ENCODE assay signal across 10 mouse cellular contexts in genomic region chr10:94595705-94596104, GRCm38 (mm10).
DNase-seq lines count a peak whose midpoint lies in the region; TF ChIP-seq lines count a peak whose summit lies in the region.
"Had no signal": no experiment of that assay in that cellular context is flagged by ENCODE, and none has a peak within 500 bp of the region (broad histone marks: within the 10 kb centered on the region; RNA-seq: fewer than 3 reads in every experiment).

No protein-coding gene starts in this region.

- H3K27ac ChIP-seq in cerebellum, adult 2 months (ENCODE audit: insufficient read depth, low read length): no peak overlapping the region
- H3K27ac ChIP-seq in layer of hippocampus, adult 2 months: peak overlapping the region; percentile 46; the same call in 1 of the 2 replicates
- H3K27ac ChIP-seq: embryonic facial prominence, embryonic 12.5 days; liver, embryonic 12.5 days had no signal

- 40% methylated on average over 9 of the region's 9 CpGs for WGBS in cerebellum, adult 2 months

- H3K4me3 ChIP-seq in cerebellum, adult 2 months (replicated peaks; ENCODE audit: insufficient read depth, low read depth, low read length): no peak overlapping the region
- H3K4me3 ChIP-seq in layer of hippocampus, adult 2 months: no peak overlapping the region
- H3K4me3 ChIP-seq: embryonic facial prominence, embryonic 12.5 days; liver, embryonic 12.5 days had no signal

- TF ChIP-seq POLR2A in cerebellum, adult 2 months (IDR thresholded peaks at IDR 0.05; ENCODE audit: borderline replicate concordance, insufficient read depth, low read length): no peak

- intact Hi-C loops in heart, postnatal 14 days (cut with DNase I): no loop called here

- H3K4me1 ChIP-seq in cerebellum, adult 2 months (ENCODE audit: control insufficient read depth, insufficient read depth, low read length): no peaks in the 10 kb centered on the region; the same call in 1 of the 2 replicates
- H3K4me1 ChIP-seq: embryonic facial prominence, embryonic 12.5 days; liver, embryonic 12.5 days had no signal

- TF ChIP-seq CTCF in cerebellum, adult 2 months (IDR thresholded peaks at IDR 0.05; ENCODE audit: borderline replicate concordance, insufficient read depth, low read depth, low read length): no peak
- TF ChIP-seq CTCF in layer of hippocampus, adult 2 months (conservative IDR thresholded peaks at IDR 0.05): no peak

- DNase-seq in cerebellum, postnatal 10 days: peak; percentile 57 to 74
- no peak for DNase-seq in cerebellum, adult 2 months
- peak; percentile 35 to 58 for DNase-seq in layer of hippocampus, adult 2 months (ENCODE audit: low spot score in 2 of 2)
- no peak for DNase-seq in layer of hippocampus, adult 9-10 months (ENCODE audit: low spot score)
- peak; percentile 33 to 51 for DNase-seq in heart, postnatal 14 days
- DNase-seq in right cerebral cortex, adult 2 months (ENCODE audit: low spot score in 2 of 2): peak; percentile 62 to 64
- no peak for DNase-seq in urinary bladder, adult 18-20 months (ENCODE audit: low spot score in 2 of 2)
- no peak for DNase-seq in gastrocnemius, adult 8-10 months (ENCODE audit: low spot score in 2 of 2)

- no peaks in the 10 kb centered on the region for H3K27me3 ChIP-seq in cerebellum, adult 2 months (ENCODE audit: control insufficient read depth, insufficient read depth, low read length)
- H3K27me3 ChIP-seq: embryonic facial prominence, embryonic 12.5 days; liver, embryonic 12.5 days had no signal

Comparison
In these comparisons a context has a peak if more than half of its experiments do, and no peak if none do; other contexts are left out.
1. DNase-seq: peak in cerebellum, postnatal 10 days (2 of 2), layer of hippocampus, adult 2 months (2 of 2), heart, postnatal 14 days (2 of 2) and right cerebral cortex, adult 2 months (2 of 2); none in cerebellum, adult 2 months (0 of 2), layer of hippocampus, adult 9-10 months (single experiment), urinary bladder, adult 18-20 months (0 of 2) and gastrocnemius, adult 8-10 months (0 of 2).